Mouse (Mus musculus) CH12.LX (cell line): Measurements from ENCODE around the gene BC067074.

Experiments
- CHD1 ChIP-seq: IDR thresholded peaks from 2 replicates; pipeline ENCODE4 v1.6.1; 2012; ENCODE audit warnings: low read depth, low read length, improper control_type of control experiment, inconsistent platforms
- CTCF ChIP-seq, 2 experiments: IDR thresholded peaks in 1 of 2; conservative IDR thresholded peaks in 1 of 2; 2 replicates each; pipeline ENCODE4 v1.5.1; 2011 to 2012; ENCODE audit warnings: low read depth in 2 of 2, low read length in 2 of 2, improper control_type of control experiment in 1 of 2, inconsistent platforms in 1 of 2, mild to moderate bottlenecking in 1 of 2, moderate library complexity in 1 of 2
- EP300 ChIP-seq: IDR thresholded peaks from 2 replicates; pipeline ENCODE4 v1.6.1; 2011; ENCODE audit warnings: low read length, improper control_type of control experiment
- MAFK ChIP-seq: IDR thresholded peaks from 2 replicates; pipeline ENCODE4 v1.6.1; 2011; ENCODE audit warnings: low read length, improper control_type of control experiment; ENCODE audit not compliant: insufficient replicate concordance
- MAX ChIP-seq: IDR thresholded peaks from 2 replicates; pipeline ENCODE4 v1.6.1; 2011; ENCODE audit warnings: low read length, improper control_type of control experiment
- MAZ ChIP-seq: IDR thresholded peaks from 2 replicates; pipeline ENCODE4 v1.6.1; 2012; ENCODE audit warnings: low read depth, mild to moderate bottlenecking, inconsistent platforms, low read length, improper control_type of control experiment, moderate library complexity
- MEF2A ChIP-seq: IDR thresholded peaks from 2 replicates; pipeline ENCODE4 v1.6.1; 2014; ENCODE audit warnings: low read depth, mild to moderate bottlenecking, inconsistent platforms, low read length, improper control_type of control experiment, borderline replicate concordance
- MXI1 ChIP-seq: IDR thresholded peaks from 2 replicates; pipeline ENCODE4 v1.6.1; 2011; ENCODE audit warnings: mild to moderate bottlenecking, low read depth, low read length, improper control_type of control experiment
- MYC ChIP-seq: IDR thresholded peaks from 2 replicates; pipeline ENCODE4 v1.6.1; 2011; ENCODE audit warnings: low read depth, mild to moderate bottlenecking, improper control_type of control experiment, low read length
- NELFE ChIP-seq: IDR thresholded peaks from 2 replicates; pipeline ENCODE4 v1.6.1; 2011; ENCODE audit warnings: low read depth, low read length, improper control_type of control experiment
- POLR2A ChIP-seq: IDR thresholded peaks from 2 replicates; pipeline ENCODE4 v1.6.1; 2011; ENCODE audit warnings: low read depth, mild to moderate bottlenecking, improper control_type of control experiment, low read length
- UBTF ChIP-seq: IDR thresholded peaks from 2 replicates; pipeline ENCODE4 v1.6.1; 2012; ENCODE audit warnings: low read depth, mild to moderate bottlenecking, inconsistent platforms, low read length, improper control_type of control experiment, moderate library complexity
- USF1 ChIP-seq: IDR thresholded peaks from 2 replicates; pipeline ENCODE4 v1.6.1; 2014; ENCODE audit warnings: low read depth, mild to moderate bottlenecking, inconsistent platforms, low read length, improper control_type of control experiment
- ZC3H11A ChIP-seq: IDR thresholded peaks from 2 replicates; pipeline ENCODE4 v1.6.1; 2012; ENCODE audit warnings: low read depth, mild to moderate bottlenecking, inconsistent platforms, low read length, improper control_type of control experiment

DNA sequence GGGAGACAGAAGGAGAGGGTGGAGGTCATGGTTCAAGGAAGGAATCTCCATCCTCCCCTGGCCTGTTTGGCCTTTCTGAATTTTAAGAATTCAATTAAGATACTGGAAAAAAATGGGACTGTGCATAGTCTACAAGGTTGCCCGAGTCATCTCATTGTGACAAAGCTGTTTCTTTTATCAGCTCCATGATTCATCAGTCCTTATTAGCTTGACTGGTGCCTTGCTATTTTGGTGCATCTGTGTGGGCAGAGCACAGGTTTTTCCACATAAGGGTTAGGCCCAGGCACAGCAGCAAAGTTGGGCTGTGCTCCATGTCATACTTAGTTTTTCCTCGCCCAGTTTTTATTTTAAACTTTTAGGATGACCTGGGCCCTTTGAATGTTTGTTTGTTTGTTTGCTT lies 36.2 kb upstream of the BC067074 start:
- TF ChIP-seq USF1 (no peak), MAX (no peak), EP300 (no peak), CTCF (conservative IDR thresholded peaks at IDR 0.05 in 1 of 2, IDR thresholded peaks at IDR 0.05 in 1 of 2; ENCODE audit: low read depth in 2 of 2, low read length in 2 of 2) (no peak), NELFE (no peak), MYC (no peak), ZC3H11A (no peak), UBTF (no peak), POLR2A (no peak), MEF2A (no peak), MAFK (no peak), CHD1 (no peak), MXI1 (no peak), MAZ (no peak)
